Mouse (Mus musculus) midbrain, embryonic 16.5 days (tissue): ENCODE measurements at regions not wholly inside any gene's neighbourhood (a gene's known extent, or its start where the extent isn't known, plus 50 kb on each side); places are given as distances from the start of the nearest gene placed in this dataset.
A peak's percentile ranks its signal among the peaks of the same experiment; 100 is the strongest.

ENCODE experiments used
- ATAC-seq: fragments of 200-750 bp; cut with Nextera tagmentation; 2 replicates; pipeline ENCODE4 v1.8.0; 2017; ENCODE audit warnings: moderate TSS enrichment
- H3K27ac ChIP-seq: fragments of 300-500 bp; sonication (generic); 2 replicates; pipeline ENCODE4 v1.5.1; 2014; ENCODE audit warnings: mild to moderate bottlenecking, low read length, mixed read lengths
- H3K27me3 ChIP-seq: fragments of 300-500 bp; sonication (generic); 2 replicates; pipeline ENCODE4 v1.6.1; 2014; ENCODE audit warnings: low read depth, low read length, mixed read lengths; ENCODE audit not compliant: control insufficient read depth, insufficient read depth
- H3K36me3 ChIP-seq: fragments of 300-500 bp; sonication (generic); 2 replicates; pipeline ENCODE4 v1.6.1; 2014; ENCODE audit warnings: mild to moderate bottlenecking, low read length, moderate library complexity, mixed read lengths; ENCODE audit not compliant: control insufficient read depth, insufficient read depth
- H3K4me1 ChIP-seq: fragments of 300-500 bp; sonication (generic); 2 replicates; pipeline ENCODE4 v1.6.1; 2014; ENCODE audit warnings: mild to moderate bottlenecking, low read length, mixed read lengths; ENCODE audit not compliant: control insufficient read depth, insufficient read depth
- H3K4me2 ChIP-seq: fragments of 300-500 bp; sonication (generic); 2 replicates; pipeline ENCODE4 v1.6.1; 2014; ENCODE audit warnings: mild to moderate bottlenecking, low read length, mixed read lengths
- H3K4me3 ChIP-seq: fragments of 300-500 bp; sonication (generic); 2 replicates; pipeline ENCODE4 v1.5.1; 2014; ENCODE audit warnings: low read depth, mild to moderate bottlenecking, low read length, moderate library complexity, mixed read lengths
- H3K9ac ChIP-seq: fragments of 300-500 bp; sonication (generic); 2 replicates; pipeline ENCODE4 v1.6.1; 2014; ENCODE audit warnings: low read depth, low read length, mixed read lengths
- H3K9me3 ChIP-seq: fragments of 300-500 bp; sonication (generic); replicated peaks from 2 replicates; pipeline ENCODE4 v1.6.1; 2014; ENCODE audit warnings: mild to moderate bottlenecking, low read length, mixed read lengths; ENCODE audit not compliant: control insufficient read depth, poor library complexity, severe bottlenecking
- WGBS: fragments of 180-500 bp; shearing (Covaris S2); extraction: QIAGEN DNeasy Blood & Tissue Kit; methylation state at CpG from one replicate; pipeline ENCODE4 v1.1.7; 2014; 5-methylcytosine and 5-hydroxymethylcytosine counted together

DNA sequence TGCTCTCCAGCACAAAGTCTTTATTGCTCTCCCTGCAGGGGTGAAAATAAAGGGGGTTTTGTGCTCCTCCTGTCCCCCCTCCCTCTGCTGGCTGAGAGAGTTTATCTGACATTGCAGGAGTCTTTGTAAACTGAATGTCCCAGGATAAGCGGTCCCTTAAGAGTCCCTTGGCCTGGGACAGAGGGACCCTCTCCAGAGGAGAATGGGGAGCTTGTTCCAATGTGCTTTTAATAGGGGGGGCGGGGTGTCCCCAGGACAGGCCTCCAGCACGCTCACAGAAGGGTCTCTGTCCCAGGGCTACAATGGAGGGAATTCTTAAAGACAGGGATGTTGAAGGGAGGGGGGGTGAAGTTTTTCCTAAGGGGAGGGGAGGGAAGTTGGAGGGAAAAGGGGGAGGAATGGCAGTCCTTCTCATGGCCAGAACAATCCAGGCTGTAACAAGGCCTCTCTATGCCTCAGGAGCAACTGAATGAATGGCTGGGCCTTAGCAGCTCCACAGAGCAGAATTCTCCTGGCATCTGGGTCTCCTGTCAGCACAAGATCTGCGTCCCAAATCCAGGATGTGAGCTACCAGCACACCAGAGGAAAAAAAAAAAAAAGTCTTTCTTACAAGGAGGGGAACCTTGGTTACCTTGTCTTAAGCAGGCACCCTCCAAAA lies 406.4 kb downstream of the Sox9 start:
- peak; percentile 88 for ATAC-seq
- no peaks in the 10 kb centered on the region for H3K36me3 ChIP-seq
- H3K27ac ChIP-seq, result peak overlapping the region; percentile 63
- H3K4me3 ChIP-seq, result no peak overlapping the region
- 26% methylated on average over 4 of the region's 4 CpGs for WGBS
- H3K27me3 ChIP-seq, result no peaks in the 10 kb centered on the region
- H3K4me1 ChIP-seq, result 0 out of 2 replicates have a peak, but pooled peaks cover 2% of the 10 kb centered on the region
- no peak overlapping the region for H3K4me2 ChIP-seq
- H3K9me3 ChIP-seq, result no peaks in the 10 kb centered on the region
- no peak overlapping the region for H3K9ac ChIP-seq

GRCm38 (mm10) chr11:113190006-113190405 lies 408.0 kb downstream of the Sox9 start:
- Histone ChIP-seq H3K9ac (no peak overlapping the region), H3K27ac (no peak overlapping the region; the same call in 1 of the 2 replicates), H3K4me2 (no peak overlapping the region), H3K4me1 (no peaks in the 10 kb centered on the region), H3K9me3 (no peaks in the 10 kb centered on the region), H3K27me3 (no peaks in the 10 kb centered on the region), H3K36me3 (no peaks in the 10 kb centered on the region), H3K4me3 (no peak overlapping the region)
- no peak for ATAC-seq
- 90% methylated on average over 6 of the region's 6 CpGs for WGBS

DNA sequence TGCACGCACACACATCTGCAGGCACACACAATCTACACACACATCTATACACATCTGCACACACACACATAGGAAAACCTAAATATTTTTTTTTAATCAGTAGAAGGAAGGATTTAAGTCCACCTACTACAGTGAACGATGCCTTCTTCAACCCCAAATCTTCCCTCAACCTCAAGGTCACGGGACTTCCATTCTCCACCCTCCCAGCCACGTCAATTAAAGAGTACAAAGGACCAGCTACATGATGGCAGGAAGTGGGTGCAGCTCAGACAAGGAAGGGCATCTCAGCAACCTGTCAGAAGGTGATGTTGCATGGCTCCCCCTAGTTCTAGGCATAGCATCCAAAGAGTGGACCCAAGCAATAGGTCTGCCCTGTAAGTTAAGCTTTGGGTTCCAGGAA lies 408.5 kb downstream of the Sox9 start:
- Histone ChIP-seq H3K9me3 (no peaks in the 10 kb centered on the region), H3K4me3 (no peak overlapping the region), H3K27me3 (no peaks in the 10 kb centered on the region), H3K27ac (no peak overlapping the region), H3K9ac (no peak overlapping the region), H3K4me1 (no peaks in the 10 kb centered on the region), H3K4me2 (no peak overlapping the region), H3K36me3 (no peaks in the 10 kb centered on the region)
- 79% methylated on average over 4 of the region's 4 CpGs for WGBS
- ATAC-seq, result no peak

DNA sequence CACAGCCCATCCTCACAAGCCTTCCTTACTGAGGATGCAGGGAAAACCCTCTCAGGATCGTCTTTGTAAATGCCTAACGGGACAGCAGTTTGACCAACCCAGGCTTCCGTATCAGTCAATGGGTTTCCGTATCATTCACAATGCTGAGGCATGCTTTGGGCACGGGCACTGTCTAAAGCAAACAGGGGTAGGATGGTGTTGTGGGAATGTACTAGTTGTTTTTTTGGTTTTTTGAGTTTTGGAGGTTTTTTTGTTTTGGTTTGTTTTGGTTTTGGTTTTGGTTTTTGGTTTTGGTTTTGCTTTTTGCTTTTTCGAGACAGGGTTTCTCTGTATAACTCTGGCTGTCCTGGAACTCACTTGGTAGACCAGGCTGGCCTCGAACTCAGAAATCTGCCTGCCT lies 409.0 kb downstream of the Sox9 start:
- H3K4me3 ChIP-seq, result no peak overlapping the region
- no peaks in the 10 kb centered on the region for H3K36me3 ChIP-seq
- no peaks in the 10 kb centered on the region for H3K27me3 ChIP-seq
- no peak overlapping the region for H3K27ac ChIP-seq
- H3K9me3 ChIP-seq, result no peaks in the 10 kb centered on the region
- 92% methylated on average over 7 of the region's 7 CpGs for WGBS
- ATAC-seq, result no peak
- no peak overlapping the region for H3K4me2 ChIP-seq
- H3K4me1 ChIP-seq, result no peaks in the 10 kb centered on the region
- no peak overlapping the region for H3K9ac ChIP-seq

GRCm38 (mm10) chr11:113192086-113192856 lies 410.2 kb downstream of the Sox9 start:
- 66% methylated on average over 22 of the region's 22 CpGs for WGBS
- Histone ChIP-seq H3K4me1 (no peaks in the 10 kb centered on the region), H3K27ac (peak overlapping the region; percentile 14; the same call in 1 of the 2 replicates), H3K27me3 (no peaks in the 10 kb centered on the region), H3K9ac (no peak overlapping the region), H3K36me3 (no peaks in the 10 kb centered on the region), H3K4me3 (no peak overlapping the region), H3K4me2 (peak overlapping the region; percentile 4; the same call in 1 of the 2 replicates), H3K9me3 (no peaks in the 10 kb centered on the region)
- ATAC-seq, result 0 out of 2 replicates have a peak, but pooled peaks have one; percentile 21

DNA sequence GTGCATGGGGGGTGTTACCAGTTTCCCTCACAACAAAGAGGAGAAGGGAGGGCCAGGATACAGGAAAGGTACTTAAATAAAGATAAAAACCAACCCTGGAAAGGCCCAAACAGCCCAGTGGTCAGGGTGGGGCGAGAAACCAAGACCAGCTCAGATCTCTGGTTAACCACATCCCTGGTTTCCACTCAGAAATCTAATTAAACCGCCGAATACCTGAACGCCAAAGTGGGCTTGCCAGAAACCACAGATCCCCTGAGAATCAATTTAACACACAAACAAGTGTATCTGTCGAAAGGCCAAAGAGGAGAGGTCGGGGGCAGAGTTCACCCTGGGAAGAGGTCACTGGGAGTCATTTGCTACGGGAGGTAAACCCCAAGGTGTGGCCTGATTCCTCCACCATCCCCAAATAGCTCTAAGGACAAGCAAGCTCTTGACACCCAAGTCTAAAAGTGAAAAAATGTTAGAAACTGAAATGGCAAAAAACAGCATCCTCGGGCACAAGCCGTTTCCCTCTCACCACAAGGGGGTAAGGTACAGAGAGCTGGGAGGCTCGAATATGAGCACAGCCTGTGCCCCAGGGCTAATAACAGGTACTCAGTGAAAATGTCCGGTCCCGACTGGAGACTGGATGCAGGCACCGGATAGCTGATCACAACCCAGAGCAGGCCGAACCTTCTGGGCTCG lies 412.3 kb downstream of the Sox9 start:
- no peaks in the 10 kb centered on the region for H3K4me1 ChIP-seq
- H3K36me3 ChIP-seq, result no peaks in the 10 kb centered on the region
- no peaks in the 10 kb centered on the region for H3K9me3 ChIP-seq
- H3K9ac ChIP-seq, result no peak overlapping the region
- no peaks in the 10 kb centered on the region for H3K27me3 ChIP-seq
- WGBS, result 82% methylated on average over 15 of the region's 15 CpGs
- no peak overlapping the region for H3K4me3 ChIP-seq
- no peak overlapping the region for H3K27ac ChIP-seq
- H3K4me2 ChIP-seq, result no peak overlapping the region
- ATAC-seq, result no peak
